Mouse (Mus musculus) lung, postnatal 10 days (tissue): Measurements from ENCODE around the gene Fam43a.

Experiments
- DNase-seq: peaks from one replicate; pipeline ENCODE4 v3.0.0; 2021

The Fam43a gene

GRCm38 (mm10) chr16:30599491-30600268 lies at the start of gene Fam43a:
Gene Fam43a (plus strand): TSS chr16:30599723.
- peak; percentile 96 for DNase-seq

- peak; percentile 86 for DNase-seq
Measured at GRCm38 (mm10) chr16:30549966-30550747, 49.4 kb upstream of the Fam43a start.

- no peak for DNase-seq
Measured at GRCm38 (mm10) chr16:30550748-30551192, 48.8 kb upstream of the Fam43a start, which contains the start of gene Tmem44. Gene Tmem44 (minus strand): TSS chr16:30550842.

- peak; percentile 97 for DNase-seq
Measured at GRCm38 (mm10) chr16:30552621-30553338, 46.7 kb upstream of the Fam43a start.

- no peak for DNase-seq
Measured at GRCm38 (mm10) chr16:30554109-30554508, 45.4 kb upstream of the Fam43a start.

GRCm38 (mm10) chr16:30559312-30559992 lies 40.1 kb upstream of the Fam43a start:
- DNase-seq: no peak

GRCm38 (mm10) chr16:30560601-30561000 lies 38.9 kb upstream of the Fam43a start:
- no peak for DNase-seq

GRCm38 (mm10) chr16:30565631-30566030 lies 33.9 kb upstream of the Fam43a start:
- DNase-seq: no peak

- DNase-seq: no peak
Measured at GRCm38 (mm10) chr16:30570173-30570572, 29.4 kb upstream of the Fam43a start.

GRCm38 (mm10) chr16:30571378-30571777 lies 28.1 kb upstream of the Fam43a start:
- no peak for DNase-seq

- no peak for DNase-seq
Measured at GRCm38 (mm10) chr16:30572239-30572638, 27.3 kb upstream of the Fam43a start.

GRCm38 (mm10) chr16:30575815-30576214 lies 23.7 kb upstream of the Fam43a start:
- no peak for DNase-seq

- DNase-seq: no peak
Measured at GRCm38 (mm10) chr16:30576392-30576791, 23.1 kb upstream of the Fam43a start.

GRCm38 (mm10) chr16:30580765-30581164 lies 18.8 kb upstream of the Fam43a start:
- peak; percentile 17 for DNase-seq

GRCm38 (mm10) chr16:30586935-30587493 lies 12.5 kb upstream of the Fam43a start:
- no peak for DNase-seq

- DNase-seq: peak; percentile 94
Measured at GRCm38 (mm10) chr16:30587494-30588327, 11.8 kb upstream of the Fam43a start, which contains the start of gene Lsg1. Gene Lsg1 (minus strand): TSS chr16:30587592.

- DNase-seq: no peak
Measured at GRCm38 (mm10) chr16:30590264-30591209, 9.0 kb upstream of the Fam43a start.

GRCm38 (mm10) chr16:30591990-30592389 lies 7.5 kb upstream of the Fam43a start:
- no peak for DNase-seq

- DNase-seq: no peak
Measured at GRCm38 (mm10) chr16:30595356-30595755, 4.2 kb upstream of the Fam43a start.
